Mouse (Mus musculus): ENCODE measurements around the gene Brd7. TPM values are rescaled to one million over a fixed set of nuclear protein-coding genes. Genes with fewer than 3 reads are reported as not detected.

Gene Brd7
- 23.7 and 23.8 TPM in 2 replicates for polyA plus RNA-seq (2015; fragmentation: Nextera tagmentation; extraction: Ambion mirVana)

DNA sequence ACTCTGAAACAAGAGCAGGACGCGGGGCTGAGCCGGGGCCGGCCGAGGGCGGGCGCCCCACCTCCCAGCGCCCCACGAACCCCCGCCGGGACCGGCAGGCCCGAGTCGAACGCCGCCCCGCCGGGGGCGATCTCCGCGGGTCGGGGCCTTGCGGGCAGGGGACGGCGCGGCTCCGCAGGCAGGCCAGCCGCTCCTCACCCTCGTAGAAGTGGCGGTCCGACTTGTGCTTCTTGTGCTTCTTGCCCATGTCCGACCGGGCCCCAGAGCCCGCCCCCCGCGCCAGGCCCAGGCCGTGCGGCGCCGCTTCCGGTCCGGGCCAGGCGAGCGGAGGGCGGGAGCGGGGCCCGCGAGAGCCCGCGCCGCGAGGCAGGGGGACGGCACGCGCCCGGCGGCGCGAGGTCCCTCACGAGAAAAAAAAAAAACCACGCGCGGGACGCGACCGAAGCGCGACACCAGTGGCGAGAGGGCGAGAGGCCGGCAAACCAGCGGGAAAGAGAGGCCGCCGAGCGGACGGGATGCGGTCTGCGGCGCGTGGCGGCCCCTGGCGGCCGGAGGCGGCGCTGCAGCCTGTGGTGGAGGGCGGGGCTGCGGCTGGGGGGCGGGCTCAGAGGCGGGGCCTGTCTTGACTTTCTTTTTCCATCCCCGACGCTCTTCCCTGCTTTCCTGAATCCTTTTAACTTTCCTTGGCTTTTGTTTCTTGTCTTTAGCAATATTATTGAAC lies at the start of gene Brd7:
Brd7 (minus strand) TSS at position 487 of the 721 bp plus-strand sequence.
- Histone ChIP-seq H3K9me3 (replicated peaks; ENCODE audit: control insufficient read depth, low read length) (no peaks in the 10 kb centered on the region), H3K4me3 (ENCODE audit: low read depth, low read length) (peak within 1 kb of the TSS; percentile 96), H3K27me3 (ENCODE audit: control insufficient read depth, insufficient read depth, low read depth, low read length) (no peaks in the 10 kb centered on the region), H3K4me2 (ENCODE audit: low read depth, low read length) (peak within 1 kb of the TSS; percentile 80), H3K27ac (ENCODE audit: low read length) (peak within 1 kb of the TSS; percentile 90), H3K36me3 (ENCODE audit: control insufficient read depth, insufficient read depth) (peaks cover 23% of the 10 kb centered on the region), H3K4me1 (ENCODE audit: control insufficient read depth, low read depth, low read length) (peaks cover 22% of the 10 kb centered on the region), H3K9ac (ENCODE audit: low read depth, low read length) (peak within 1 kb of the TSS; percentile 97)
- under 1% methylated on average over 82 of the region's 91 CpGs for WGBS (ENCODE audit: insufficient replicate concordance)
- ATAC-seq (ENCODE audit: low read depth) = peak; percentile 77

- Histone ChIP-seq H3K27me3 (ENCODE audit: control insufficient read depth, insufficient read depth, low read depth, low read length) (no peaks in the 10 kb centered on the region), H3K36me3 (ENCODE audit: control insufficient read depth, insufficient read depth) (no peaks in the 10 kb centered on the region), H3K27ac (ENCODE audit: low read length) (no peak overlapping the region), H3K4me2 (ENCODE audit: low read depth, low read length) (no peak overlapping the region), H3K4me3 (ENCODE audit: low read depth, low read length) (no peak overlapping the region), H3K9me3 (replicated peaks; ENCODE audit: control insufficient read depth, low read length) (no peaks in the 10 kb centered on the region), H3K9ac (ENCODE audit: low read depth, low read length) (no peak overlapping the region), H3K4me1 (ENCODE audit: control insufficient read depth, low read depth, low read length) (no peaks in the 10 kb centered on the region; the same call in 1 of the 2 replicates)
- ATAC-seq (ENCODE audit: low read depth) = no peak
- WGBS (ENCODE audit: insufficient replicate concordance) = 62% methylated on average over 6 of the region's 6 CpGs
Observed at GRCm38 (mm10) chr8:88411461-88411860, 49.5 kb upstream of the Brd7 start.

DNA sequence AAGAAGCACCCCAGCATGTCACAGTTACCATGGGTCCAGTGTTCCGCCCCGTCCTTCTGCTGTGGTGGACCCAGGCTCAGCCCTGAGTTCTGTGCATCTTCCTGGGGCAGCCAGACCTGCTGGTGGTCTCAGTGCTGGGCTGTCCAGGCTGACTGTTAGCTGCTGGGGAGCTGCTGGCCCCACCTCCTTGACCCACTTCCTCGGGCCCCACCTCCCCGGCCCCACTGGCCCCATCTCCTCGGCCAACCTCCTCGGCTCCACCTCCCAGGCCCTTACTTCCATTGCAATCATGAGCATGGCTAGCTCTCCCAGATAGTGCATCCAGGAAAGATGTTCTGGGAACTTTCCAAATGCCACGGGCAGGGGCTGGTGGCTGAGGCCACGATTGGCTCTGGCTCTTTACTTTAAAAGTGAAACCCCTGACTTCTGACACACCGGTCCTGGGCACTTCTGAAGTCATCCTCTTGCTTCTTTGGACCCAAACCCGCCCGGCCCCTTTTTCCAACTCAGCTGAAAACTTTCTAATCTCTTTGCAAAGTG lies 47.5 kb upstream of the Brd7 start:
- Histone ChIP-seq H3K9ac (ENCODE audit: low read depth, low read length) (no peak overlapping the region), H3K27me3 (ENCODE audit: control insufficient read depth, insufficient read depth, low read depth, low read length) (no peaks in the 10 kb centered on the region), H3K27ac (ENCODE audit: low read length) (no peak overlapping the region), H3K9me3 (replicated peaks; ENCODE audit: control insufficient read depth, low read length) (no peaks in the 10 kb centered on the region), H3K36me3 (ENCODE audit: control insufficient read depth, insufficient read depth) (no peaks in the 10 kb centered on the region), H3K4me3 (ENCODE audit: low read depth, low read length) (peak overlapping the region; percentile 6; the same call in 1 of the 2 replicates), H3K4me2 (ENCODE audit: low read depth, low read length) (peak overlapping the region; percentile 42), H3K4me1 (ENCODE audit: control insufficient read depth, low read depth, low read length) (no peaks in the 10 kb centered on the region; the same call in 1 of the 2 replicates)
- no peak for ATAC-seq (ENCODE audit: low read depth)
- 41% methylated on average over 11 of the region's 11 CpGs for WGBS (ENCODE audit: insufficient replicate concordance)

- Histone ChIP-seq H3K9me3 (replicated peaks; ENCODE audit: control insufficient read depth, low read length) (no peaks in the 10 kb centered on the region), H3K27me3 (ENCODE audit: control insufficient read depth, insufficient read depth, low read depth, low read length) (no peaks in the 10 kb centered on the region), H3K36me3 (ENCODE audit: control insufficient read depth, insufficient read depth) (no peaks in the 10 kb centered on the region), H3K4me3 (ENCODE audit: low read depth, low read length) (no peak overlapping the region), H3K4me2 (ENCODE audit: low read depth, low read length) (no peak overlapping the region), H3K27ac (ENCODE audit: low read length) (no peak overlapping the region), H3K4me1 (ENCODE audit: control insufficient read depth, low read depth, low read length) (no peaks in the 10 kb centered on the region; the same call in 1 of the 2 replicates), H3K9ac (ENCODE audit: low read depth, low read length) (no peak overlapping the region)
- no peak for ATAC-seq (ENCODE audit: low read depth)
- WGBS (ENCODE audit: insufficient replicate concordance) = 77% methylated on average over 6 of the region's 6 CpGs
Observed at GRCm38 (mm10) chr8:88407716-88408115, 45.7 kb upstream of the Brd7 start.

DNA sequence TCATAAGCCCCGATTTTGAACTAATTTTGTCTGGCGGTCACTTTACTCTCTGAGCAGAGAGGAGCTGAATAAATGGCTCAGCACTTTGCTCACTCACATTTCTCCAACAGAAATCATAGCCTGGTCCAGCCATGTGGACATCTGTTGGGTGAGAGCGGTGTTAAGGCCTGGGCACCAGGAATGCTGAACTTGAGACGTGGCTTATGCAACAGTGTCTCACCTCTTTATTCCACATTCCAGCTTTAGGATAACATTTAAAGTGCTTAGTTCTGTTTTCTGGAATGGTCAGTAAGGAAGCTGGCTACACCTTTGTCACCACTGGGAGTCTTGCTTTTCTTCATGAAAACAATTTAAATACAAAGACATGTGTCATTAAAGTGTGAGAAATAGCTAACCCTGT lies 36.1 kb upstream of the Brd7 start:
- WGBS (ENCODE audit: insufficient replicate concordance) = 72% methylated on average over 4 of the region's 4 CpGs
- H3K9me3 ChIP-seq (replicated peaks; ENCODE audit: control insufficient read depth, low read length) = no peaks in the 10 kb centered on the region

GRCm38 (mm10) chr8:88393298-88393697 lies 31.3 kb upstream of the Brd7 start:
- Histone ChIP-seq H3K27ac (ENCODE audit: low read length) (no peak overlapping the region), H3K27me3 (ENCODE audit: control insufficient read depth, insufficient read depth, low read depth, low read length) (no peaks in the 10 kb centered on the region), H3K36me3 (ENCODE audit: control insufficient read depth, insufficient read depth) (no peaks in the 10 kb centered on the region), H3K4me1 (ENCODE audit: control insufficient read depth, low read depth, low read length) (no peaks in the 10 kb centered on the region), H3K4me3 (ENCODE audit: low read depth, low read length) (no peak overlapping the region), H3K4me2 (ENCODE audit: low read depth, low read length) (no peak overlapping the region), H3K9me3 (replicated peaks; ENCODE audit: control insufficient read depth, low read length) (no peaks in the 10 kb centered on the region), H3K9ac (ENCODE audit: low read depth, low read length) (no peak overlapping the region)
- ATAC-seq (ENCODE audit: low read depth) = no peak
- WGBS (ENCODE audit: insufficient replicate concordance) = 77% methylated on average over 3 of the region's 3 CpGs

More for the DNA sequence above, 36.1 kb upstream of the Brd7 start:
- Histone ChIP-seq H3K27me3 (ENCODE audit: control insufficient read depth, insufficient read depth, low read depth, low read length) (no peaks in the 10 kb centered on the region), H3K4me3 (ENCODE audit: low read depth, low read length) (no peak overlapping the region), H3K4me1 (ENCODE audit: control insufficient read depth, low read depth, low read length) (no peaks in the 10 kb centered on the region), H3K9ac (ENCODE audit: low read depth, low read length) (no peak overlapping the region), H3K4me2 (ENCODE audit: low read depth, low read length) (no peak overlapping the region), H3K36me3 (ENCODE audit: control insufficient read depth, insufficient read depth) (no peaks in the 10 kb centered on the region), H3K27ac (ENCODE audit: low read length) (no peak overlapping the region)
- no peak for ATAC-seq (ENCODE audit: low read depth)

DNA sequence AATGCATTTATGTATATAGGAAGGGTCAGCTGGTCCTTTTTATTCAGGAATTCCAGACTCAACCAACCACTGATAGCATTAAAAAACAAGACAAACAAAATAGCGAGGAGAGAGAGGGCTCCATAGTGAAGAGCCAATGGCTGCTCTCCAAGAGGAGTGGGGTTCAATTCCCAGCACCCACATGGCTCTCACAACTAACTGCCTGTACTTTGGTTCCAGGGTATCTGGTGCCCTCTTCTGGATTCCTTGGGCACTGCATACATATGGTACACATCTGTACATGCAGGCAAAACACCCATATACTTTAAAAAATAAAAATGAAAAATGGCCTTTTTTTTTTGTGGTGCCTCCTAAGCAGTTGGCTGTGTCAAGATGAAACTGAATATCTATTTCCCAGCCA lies 28.8 kb upstream of the Brd7 start:
- no peaks in the 10 kb centered on the region for H3K9me3 ChIP-seq (replicated peaks; ENCODE audit: control insufficient read depth, low read length)
- no peak overlapping the region for H3K4me2 ChIP-seq (ENCODE audit: low read depth, low read length)
- H3K9ac ChIP-seq (ENCODE audit: low read depth, low read length) = no peak overlapping the region
- H3K4me1 ChIP-seq (ENCODE audit: control insufficient read depth, low read depth, low read length) = no peaks in the 10 kb centered on the region
- no peaks in the 10 kb centered on the region for H3K27me3 ChIP-seq (ENCODE audit: control insufficient read depth, insufficient read depth, low read depth, low read length)
- WGBS (ENCODE audit: insufficient replicate concordance) = 66% methylated on average over 1 of the region's 1 CpGs
- no peak overlapping the region for H3K4me3 ChIP-seq (ENCODE audit: low read depth, low read length)
- no peaks in the 10 kb centered on the region for H3K36me3 ChIP-seq (ENCODE audit: control insufficient read depth, insufficient read depth)
- no peak overlapping the region for H3K27ac ChIP-seq (ENCODE audit: low read length)
- ATAC-seq (ENCODE audit: low read depth) = no peak

DNA sequence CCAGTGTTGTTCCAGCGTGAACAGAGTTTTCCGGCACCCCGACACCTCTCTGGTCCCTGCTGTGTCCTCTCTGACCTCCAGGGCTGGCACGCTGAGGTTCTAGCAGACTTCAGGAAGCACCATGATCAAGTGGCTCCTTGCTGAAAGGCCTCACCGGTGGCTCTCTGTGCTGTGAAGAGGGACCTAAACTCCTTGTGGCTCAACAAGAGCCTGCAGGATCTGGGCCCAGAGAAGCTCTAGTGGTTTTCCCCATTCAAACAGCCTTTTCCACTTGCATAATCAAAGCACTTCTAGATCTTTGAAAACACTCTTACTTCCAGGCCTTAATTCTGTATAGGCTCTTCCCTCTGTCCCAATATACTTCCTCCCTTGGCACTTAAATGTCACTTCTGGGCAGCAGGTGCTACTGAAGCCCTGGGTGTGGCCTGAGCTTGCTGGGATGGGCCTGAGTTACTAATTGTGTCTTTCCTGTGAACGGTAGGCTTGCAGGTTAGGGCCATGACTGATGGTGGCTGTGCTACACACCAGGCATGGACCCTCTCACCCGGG lies 26.8 kb upstream of the Brd7 start:
- ATAC-seq (ENCODE audit: low read depth) = no peak
- 64% methylated on average over 7 of the region's 7 CpGs for WGBS (ENCODE audit: insufficient replicate concordance)
- H3K36me3 ChIP-seq (ENCODE audit: control insufficient read depth, insufficient read depth) = no peaks in the 10 kb centered on the region

DNA sequence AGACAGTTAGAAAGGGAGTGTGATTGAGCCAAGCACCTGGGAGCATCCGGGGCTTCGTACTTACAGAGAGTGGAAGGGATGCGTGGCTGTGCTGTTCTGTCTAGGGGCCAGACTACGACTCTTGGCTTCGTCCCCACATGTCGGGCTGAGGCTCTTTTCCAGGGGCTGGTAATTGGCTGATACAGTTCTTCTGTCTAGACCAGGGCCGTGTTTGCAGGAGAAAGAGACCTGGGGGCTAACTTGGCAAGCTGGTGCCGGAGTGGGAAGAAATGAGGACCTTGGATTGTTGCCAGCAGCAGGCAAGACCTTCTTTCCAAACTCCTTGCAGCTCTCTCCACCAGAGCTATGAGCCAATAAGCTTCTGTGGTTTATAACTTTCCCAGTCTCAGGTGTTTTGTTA lies 25.9 kb upstream of the Brd7 start:
- no peak overlapping the region for H3K27ac ChIP-seq (ENCODE audit: low read length)
- WGBS (ENCODE audit: insufficient replicate concordance) = 73% methylated on average over 8 of the region's 8 CpGs
- H3K9ac ChIP-seq (ENCODE audit: low read depth, low read length) = no peak overlapping the region
- no peaks in the 10 kb centered on the region for H3K27me3 ChIP-seq (ENCODE audit: control insufficient read depth, insufficient read depth, low read depth, low read length)
- H3K36me3 ChIP-seq (ENCODE audit: control insufficient read depth, insufficient read depth) = no peaks in the 10 kb centered on the region
- H3K4me3 ChIP-seq (ENCODE audit: low read depth, low read length) = no peak overlapping the region
- no peak for ATAC-seq (ENCODE audit: low read depth)
- no peak overlapping the region for H3K4me2 ChIP-seq (ENCODE audit: low read depth, low read length)
- no peaks in the 10 kb centered on the region for H3K4me1 ChIP-seq (ENCODE audit: control insufficient read depth, low read depth, low read length)
- no peaks in the 10 kb centered on the region for H3K9me3 ChIP-seq (replicated peaks; ENCODE audit: control insufficient read depth, low read length)

More for the DNA sequence above, 26.8 kb upstream of the Brd7 start:
- Histone ChIP-seq H3K27me3 (ENCODE audit: control insufficient read depth, insufficient read depth, low read depth, low read length) (no peaks in the 10 kb centered on the region), H3K9ac (ENCODE audit: low read depth, low read length) (no peak overlapping the region), H3K4me1 (ENCODE audit: control insufficient read depth, low read depth, low read length) (no peaks in the 10 kb centered on the region), H3K27ac (ENCODE audit: low read length) (no peak overlapping the region), H3K4me2 (ENCODE audit: low read depth, low read length) (no peak overlapping the region), H3K9me3 (replicated peaks; ENCODE audit: control insufficient read depth, low read length) (no peaks in the 10 kb centered on the region), H3K4me3 (ENCODE audit: low read depth, low read length) (no peak overlapping the region)

Data from liver, embryonic 16.5 days (tissue).